8 mouse cellular contexts compared by ENCODE assay signal in the genomic region with DNA sequence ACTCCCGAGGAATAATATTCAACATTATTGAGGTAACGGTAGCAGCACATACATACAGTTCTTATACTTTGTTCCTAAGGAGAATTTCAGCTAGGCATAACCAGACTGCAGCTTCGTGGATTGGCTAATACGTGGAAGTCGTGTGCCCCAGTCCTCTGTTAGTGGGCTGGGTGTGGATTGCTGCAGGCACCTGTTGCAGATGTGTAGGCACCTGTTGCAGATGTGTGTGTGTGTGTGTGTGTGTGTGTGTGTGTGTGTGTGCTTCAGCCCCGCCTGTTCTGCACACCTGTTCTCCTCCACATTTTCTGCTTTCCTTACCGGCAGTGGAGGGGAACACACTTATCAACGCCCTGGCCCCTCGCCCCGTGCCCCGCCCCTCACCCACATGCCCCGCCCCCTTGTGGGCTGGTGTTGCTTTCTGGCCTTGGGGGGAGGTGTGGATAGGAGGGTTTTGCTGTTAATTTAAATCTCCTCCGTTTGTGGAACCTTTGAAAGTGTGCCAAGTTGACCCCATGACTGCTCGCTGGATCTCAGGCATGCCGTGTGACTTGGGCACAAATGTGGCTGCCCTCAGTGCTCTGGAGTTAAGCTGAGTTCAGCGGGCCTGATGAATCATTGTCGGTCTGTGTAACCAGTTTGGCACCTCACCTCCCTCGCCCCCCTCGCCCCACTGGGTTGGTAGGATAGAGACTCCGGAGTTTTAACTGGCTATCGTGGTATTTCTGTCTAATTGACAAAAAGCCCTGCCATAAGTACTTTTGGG. TPM values are rescaled to one million over a fixed set of nuclear protein-coding genes. Genes with fewer than 3 reads are reported as not detected.
DNase-seq lines count a peak whose midpoint lies in the region; ATAC-seq and TF ChIP-seq lines count a peak whose summit lies in the region.

No protein-coding gene starts in this region.

- no peaks in the 10 kb centered on the region for H3K27me3 ChIP-seq in heart, embryonic 14.5 days (ENCODE audit: control insufficient read depth, insufficient read depth, low read length)
- H3K27me3 ChIP-seq in heart, postnatal 0 days (ENCODE audit: control insufficient read depth, insufficient read depth, low read length) = no peaks in the 10 kb centered on the region
- no peaks in the 10 kb centered on the region for H3K27me3 ChIP-seq in limb, embryonic 11.5 days (ENCODE audit: control insufficient read depth, insufficient read depth, low read length)
- H3K27me3 ChIP-seq in neural tube, embryonic 13.5 days = peaks cover 97% of the 10 kb centered on the region
- peaks cover 7% of the 10 kb centered on the region; the same call in 1 of the 2 replicates for H3K27me3 ChIP-seq in cerebellum, adult 2 months (ENCODE audit: control insufficient read depth, insufficient read depth, low read length)

- no peak; the same call in 1 of the 2 replicates for ATAC-seq in heart, embryonic 14.5 days (ENCODE audit: insufficient number of reproducible peaks, insufficient read depth, low FRiP score, low read depth)
- peak; percentile 56 for ATAC-seq in heart, postnatal 0 days (ENCODE audit: insufficient read depth, low read depth)
- no peak for ATAC-seq in limb, embryonic 11.5 days (ENCODE audit: insufficient number of reproducible peaks, low FRiP score, low TSS enrichment, low read depth)
- 0 out of 2 replicates have a peak, but pooled peaks have one; percentile 19 for ATAC-seq in neural tube, embryonic 13.5 days (ENCODE audit: low read depth)

- H3K27ac ChIP-seq in heart, embryonic 14.5 days (replicated peaks in 1 of 2; ENCODE audit: control insufficient read depth in 1 of 2, insufficient read depth in 1 of 2, low read depth in 2 of 2, low read length in 2 of 2) = peak overlapping the region in 1 of 2 experiments; percentile 61; a peak in 1 of 4 replicates
- H3K27ac ChIP-seq in heart, postnatal 0 days (ENCODE audit: low read depth) = no peak overlapping the region
- no peak overlapping the region for H3K27ac ChIP-seq in limb, embryonic 11.5 days (replicated peaks; ENCODE audit: low read depth, low read length)
- H3K27ac ChIP-seq in neural tube, embryonic 13.5 days (replicated peaks) = no peak overlapping the region
- no peak overlapping the region for H3K27ac ChIP-seq in cerebellum, adult 2 months (ENCODE audit: insufficient read depth, low read length)

- no peak for DNase-seq in heart, postnatal 25 days (ENCODE audit: low spot score)
- peak; percentile 34 for DNase-seq in NIH3T3 (ENCODE audit: low read depth)
- DNase-seq in heart, postnatal 0 days (ENCODE audit: low spot score) = peak; percentile 19
- peak; percentile 54 for DNase-seq in limb, embryonic 11.5 days (ENCODE audit: low spot score)
- DNase-seq in cerebellum, adult 2 months = no peak
- no peak for DNase-seq in frontal cortex, postnatal 14 days (ENCODE audit: low spot score in 2 of 2)

- TF ChIP-seq POLR2A in cerebellum, adult 2 months (IDR thresholded peaks at IDR 0.05; ENCODE audit: borderline replicate concordance, insufficient read depth, low read length) = no peak

- peaks cover 33 to 53% of the 10 kb centered on the region in 2 experiments for H3K4me1 ChIP-seq in heart, embryonic 14.5 days (ENCODE audit: control insufficient read depth in 2 of 2, insufficient read depth in 2 of 2, low read length in 2 of 2)
- H3K4me1 ChIP-seq in heart, postnatal 0 days (ENCODE audit: control insufficient read depth, insufficient read depth) = peaks cover 46% of the 10 kb centered on the region
- H3K4me1 ChIP-seq in limb, embryonic 11.5 days (ENCODE audit: control insufficient read depth, insufficient read depth, low read length) = peaks cover 51% of the 10 kb centered on the region
- peaks cover 47% of the 10 kb centered on the region for H3K4me1 ChIP-seq in neural tube, embryonic 13.5 days (replicated peaks)
- peaks cover 4% of the 10 kb centered on the region for H3K4me1 ChIP-seq in cerebellum, adult 2 months (ENCODE audit: control insufficient read depth, insufficient read depth, low read length)

- peak overlapping the region; percentile 61 for H3K9ac ChIP-seq in heart, embryonic 14.5 days (ENCODE audit: low read length)
- no peak overlapping the region for H3K9ac ChIP-seq in heart, postnatal 0 days (replicated peaks; ENCODE audit: low read depth, low read length)
- H3K9ac ChIP-seq in limb, embryonic 11.5 days (ENCODE audit: low read length) = no peak overlapping the region
- no peak overlapping the region for H3K9ac ChIP-seq in neural tube, embryonic 13.5 days

- WGBS in heart, embryonic 14.5 days = 19% methylated on average over 21 of the region's 21 CpGs
- 22% methylated on average over 21 of the region's 21 CpGs for whole genome bisulfite sequencing in heart, postnatal 0 days
- 14% methylated on average over 21 of the region's 21 CpGs for WGBS in limb, embryonic 11.5 days
- 18% methylated on average over 21 of the region's 21 CpGs for WGBS in neural tube, embryonic 13.5 days
- WGBS in cerebellum, adult 2 months = 26% methylated on average over 21 of the region's 21 CpGs

- H3K9me3 ChIP-seq in heart, embryonic 14.5 days (ENCODE audit: control insufficient read depth, low read length) = no peaks in the 10 kb centered on the region
- no peaks in the 10 kb centered on the region for H3K9me3 ChIP-seq in heart, postnatal 0 days (replicated peaks; ENCODE audit: control insufficient read depth, low read length)
- H3K9me3 ChIP-seq in limb, embryonic 11.5 days (ENCODE audit: control insufficient read depth, low read length) = no peaks in the 10 kb centered on the region
- no peaks in the 10 kb centered on the region for H3K9me3 ChIP-seq in neural tube, embryonic 13.5 days

- TF ChIP-seq EP300 in heart, postnatal 0 days (IDR thresholded peaks at IDR 0.05; ENCODE audit: low read depth) = no peak

- intact Hi-C loops in heart, postnatal 25 days (cut with DNase I) = loop anchor here (5.0 kb wide), 1 partner anchor 270 kb away; no protein-coding TSS in a partner anchor

- peak overlapping the region; percentile 57 for H3K4me2 ChIP-seq in heart, embryonic 14.5 days (ENCODE audit: low read length)
- H3K4me2 ChIP-seq in heart, postnatal 0 days (ENCODE audit: low read depth, low read length) = peak overlapping the region; percentile 39; the same call in 1 of the 2 replicates
- H3K4me2 ChIP-seq in limb, embryonic 11.5 days (ENCODE audit: low read depth, severe bottlenecking) = peak overlapping the region; percentile 26
- H3K4me2 ChIP-seq in neural tube, embryonic 13.5 days = peak overlapping the region; percentile 27

- H3K4me3 ChIP-seq in heart, embryonic 14.5 days (ENCODE audit: control insufficient read depth in 1 of 2, insufficient read depth in 1 of 2, low read depth in 1 of 2, low read length in 2 of 2) = peak overlapping the region in 1 of 2 experiments; percentile 13; a peak in 1 of 4 replicates
- no peak overlapping the region for H3K4me3 ChIP-seq in heart, postnatal 0 days (ENCODE audit: low read depth, low read length)
- peak overlapping the region; percentile 7; the same call in 1 of the 2 replicates for H3K4me3 ChIP-seq in limb, embryonic 11.5 days (ENCODE audit: low read depth, low read length)
- no peak overlapping the region for H3K4me3 ChIP-seq in neural tube, embryonic 13.5 days
- H3K4me3 ChIP-seq in cerebellum, adult 2 months (replicated peaks; ENCODE audit: insufficient read depth, low read depth, low read length) = no peak overlapping the region

- no peaks in the 10 kb centered on the region for H3K36me3 ChIP-seq in heart, embryonic 14.5 days (ENCODE audit: control insufficient read depth, insufficient read depth, low read length)
- H3K36me3 ChIP-seq in heart, postnatal 0 days (replicated peaks; ENCODE audit: control insufficient read depth, insufficient read depth, low read length) = no peaks in the 10 kb centered on the region
- H3K36me3 ChIP-seq in limb, embryonic 11.5 days (ENCODE audit: control insufficient read depth, insufficient read depth, low read length) = no peaks in the 10 kb centered on the region
- no peaks in the 10 kb centered on the region for H3K36me3 ChIP-seq in neural tube, embryonic 13.5 days

- TF ChIP-seq CTCF in heart, postnatal 0 days (IDR thresholded peaks at IDR 0.05; ENCODE audit: low read depth) = no peak
- TF ChIP-seq CTCF in cerebellum, adult 2 months (IDR thresholded peaks at IDR 0.05; ENCODE audit: borderline replicate concordance, insufficient read depth, low read depth, low read length) = no peak

RNA-seq across cellular contexts. Expression of a gene that starts 4.9 kb away (rescaled TPM):
- 19.0 and 21.8 TPM in 2 replicates for polyA plus RNA-seq in heart, embryonic 14.5 days (2014; fragmentation: Nextera tagmentation; extraction: Ambion mirVana)
- 1 to 10 TPM; 4.5 to 6.4 TPM for total RNA-seq in heart, postnatal 25 days (2021)
- 20.9 and 22.5 TPM in 2 replicates for total RNA-seq in heart, postnatal 0 days (2014; rRNA removed; ENCODE audit: low replicate concordance)
- polyA plus RNA-seq in heart, postnatal 0 days (2015; fragmentation: Nextera tagmentation; extraction: Ambion mirVana) = 10.8 and 11.8 TPM in 2 replicates
- polyA plus RNA-seq in limb, embryonic 11.5 days (2014; fragmentation: Nextera tagmentation; extraction: Ambion mirVana) = 37.4 and 40.8 TPM in 2 replicates
- 21.3 and 21.7 TPM in 2 replicates for polyA plus RNA-seq in neural tube, embryonic 13.5 days (2015; fragmentation: Nextera tagmentation; extraction: Ambion mirVana)
- polyA plus RNA-seq in cerebellum, adult 2 months (2012; rRNA removed) = 22.5 and 25.6 TPM in 2 replicates

Comparison
In these comparisons a context has a peak if more than half of its experiments do, and no peak if none do; other contexts are left out.
1. ATAC-seq: peak in heart, postnatal 0 days (single experiment) and neural tube, embryonic 13.5 days (single experiment); none in heart, embryonic 14.5 days (single experiment) and limb, embryonic 11.5 days (single experiment).
2. DNase-seq: peak in NIH3T3 (single experiment), heart, postnatal 0 days (single experiment) and limb, embryonic 11.5 days (single experiment); none in heart, postnatal 25 days (single experiment), cerebellum, adult 2 months (0 of 2) and frontal cortex, postnatal 14 days (0 of 2).
3. Peak in every context shown above with its lines, with median percentiles within 50 percentile points of each other: H3K4me2 ChIP-seq.